Mouse (Mus musculus) layer of hippocampus, adult 9-10 months (tissue): ENCODE measurements around the gene Unc5c.

Experiments used
- DNase-seq: peaks from one replicate; pipeline ENCODE4 v3.0.0; 2022; ENCODE audit warnings: low spot score

The Unc5c gene

DNA sequence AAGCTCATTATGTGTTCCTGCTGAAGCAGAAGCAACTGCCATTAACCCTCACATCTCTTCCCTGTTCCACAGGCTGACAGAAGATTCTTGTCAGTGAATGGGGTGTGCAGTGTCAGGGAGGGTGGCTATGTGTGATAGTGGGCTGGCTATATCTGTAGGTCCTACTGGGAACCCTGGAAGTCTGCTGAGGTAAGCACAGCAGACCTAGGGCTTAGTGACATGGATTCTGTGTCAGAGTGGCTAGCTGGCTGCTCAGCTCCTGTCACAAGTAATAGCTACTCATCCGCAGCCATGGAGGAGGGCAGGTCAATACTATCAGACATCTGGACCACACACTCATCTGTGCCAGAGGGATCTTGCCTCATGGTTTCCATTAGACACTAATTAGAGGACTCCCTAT is 349.8 kb downstream of the Unc5c start:
- no peak for DNase-seq

DNA sequence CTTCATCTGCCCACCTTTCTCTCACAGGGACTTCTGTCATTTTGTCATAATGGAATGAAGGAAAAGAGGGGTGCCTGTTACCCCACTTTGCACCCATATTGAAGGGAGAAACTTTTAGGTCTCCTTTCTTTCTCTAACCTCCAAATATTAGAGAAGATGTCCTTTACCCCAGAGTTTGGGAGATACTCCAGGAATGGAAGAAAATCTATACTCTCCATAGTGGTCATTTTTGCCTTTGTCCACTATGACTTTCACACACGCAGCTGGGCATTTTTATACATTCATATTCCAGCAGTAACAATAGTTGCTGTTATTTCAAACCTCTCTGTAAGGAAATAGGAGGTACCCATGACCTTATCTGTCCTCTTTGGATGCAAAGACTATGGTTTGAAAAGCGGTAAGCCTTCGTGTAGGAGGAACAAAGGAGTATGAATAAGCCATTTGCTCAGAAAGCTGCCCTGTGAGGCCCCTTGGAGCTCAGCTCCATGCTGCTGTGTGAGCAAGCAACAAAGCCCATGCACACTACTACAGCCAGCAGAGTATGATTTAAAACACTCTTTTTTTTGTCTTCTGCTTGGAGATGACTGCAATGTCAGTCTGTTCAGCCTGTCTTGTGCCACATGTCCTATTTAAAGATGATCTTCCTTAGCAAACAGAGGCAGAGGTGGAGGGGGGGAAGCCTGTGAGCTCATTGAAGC is 353.7 kb downstream of the Unc5c start:
- DNase-seq, result no peak

DNA sequence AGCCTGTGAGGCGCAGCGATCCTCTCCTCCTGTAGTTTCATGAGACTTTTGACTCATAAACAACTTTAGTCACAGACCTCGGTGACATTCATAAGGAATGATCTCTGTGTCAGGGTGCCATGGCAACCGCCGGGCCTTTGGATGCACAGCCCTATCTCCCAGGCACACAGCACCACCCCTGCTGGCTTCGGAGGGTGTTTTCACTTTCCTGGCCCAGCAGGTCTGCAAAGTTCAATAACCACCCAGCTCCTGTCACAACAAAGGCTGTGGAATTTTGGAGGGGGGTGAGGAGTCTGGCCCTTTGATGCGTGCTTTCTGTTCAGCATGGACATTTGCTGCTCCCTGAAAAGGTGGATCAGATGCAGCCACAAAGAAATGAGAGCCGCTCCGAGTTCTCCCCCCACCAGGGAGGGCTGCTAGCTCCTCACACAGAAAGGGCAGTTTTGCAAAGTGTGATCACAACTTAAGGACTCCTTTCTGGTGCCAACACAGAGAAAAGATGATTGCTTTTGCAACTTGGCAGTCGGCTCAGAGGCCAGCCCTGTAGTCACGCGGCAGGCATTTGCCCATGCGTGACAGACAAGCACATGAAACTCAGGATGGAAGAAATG is 354.4 kb downstream of the Unc5c start:
- no peak for DNase-seq

- no peak for DNase-seq
These were observed 363.3 kb downstream of the Unc5c start for GRCm38 (mm10) chr3:141828301-141828700.

DNA sequence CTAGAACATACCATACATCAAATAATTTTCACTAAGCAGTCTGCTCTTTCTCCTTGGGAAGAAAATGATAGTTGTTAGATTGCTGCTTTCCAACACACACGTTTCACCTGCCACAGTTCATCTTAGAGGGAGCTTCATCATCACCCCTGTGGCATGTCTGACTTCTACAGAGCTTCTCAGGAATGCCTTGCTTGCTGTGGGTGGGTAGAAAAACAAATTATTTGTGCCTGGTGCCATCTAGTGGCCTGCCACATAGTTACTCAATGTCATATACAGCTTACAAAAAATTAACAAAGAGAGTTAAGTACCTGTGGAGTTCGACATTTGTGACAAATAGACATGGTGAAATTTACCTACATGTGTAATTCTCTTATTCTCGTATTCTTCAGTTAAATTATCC is 366.1 kb downstream of the Unc5c start:
- DNase-seq, result peak; percentile 64

GRCm38 (mm10) chr3:141838864-141839263 is 373.8 kb downstream of the Unc5c start:
- DNase-seq, result no peak

GRCm38 (mm10) chr3:141849206-141849605 is 384.2 kb downstream of the Unc5c start:
- DNase-seq, result no peak

DNA sequence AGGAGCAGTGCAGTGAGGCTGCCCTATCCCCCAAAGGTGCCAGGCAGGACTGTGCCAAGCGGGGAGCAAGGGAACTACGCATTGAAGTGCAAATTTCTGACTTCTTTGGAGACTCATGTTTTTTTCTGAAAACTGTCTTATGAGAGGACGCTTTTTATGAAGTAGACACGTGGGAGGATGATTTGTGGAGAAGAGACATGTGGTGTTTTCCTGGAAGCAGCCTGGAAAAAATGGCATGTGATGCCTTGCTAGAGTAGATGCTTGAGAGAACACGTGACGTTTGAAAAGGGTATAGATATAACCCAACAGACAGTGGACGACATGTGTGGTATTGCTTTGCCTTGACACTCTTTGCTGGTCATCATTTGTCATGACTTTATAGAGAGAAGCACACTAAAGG is 385.1 kb downstream of the Unc5c start:
- DNase-seq, result no peak

DNA sequence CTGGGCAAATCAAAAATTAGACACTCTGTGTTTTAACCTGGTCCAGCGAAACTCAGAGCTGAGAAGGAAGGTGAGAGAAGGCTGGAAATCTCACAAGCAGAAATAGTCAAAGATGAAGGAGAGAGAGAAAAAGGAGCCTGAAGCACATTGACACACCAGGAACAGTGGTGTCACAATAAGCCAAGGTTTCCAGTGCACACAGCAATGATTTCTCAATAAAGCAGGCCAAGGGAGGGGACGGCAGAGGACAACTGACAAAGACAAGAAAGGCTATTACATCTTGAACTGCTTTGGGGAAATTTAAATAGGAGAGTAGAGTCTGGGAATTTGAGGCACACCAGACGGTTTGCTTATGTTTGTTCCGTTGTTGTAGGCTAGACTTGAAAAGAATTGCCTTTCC is 389.3 kb downstream of the Unc5c start:
- no peak for DNase-seq

- DNase-seq, result no peak
These were observed 392.1 kb downstream of the Unc5c start for GRCm38 (mm10) chr3:141857123-141857522.

DNA sequence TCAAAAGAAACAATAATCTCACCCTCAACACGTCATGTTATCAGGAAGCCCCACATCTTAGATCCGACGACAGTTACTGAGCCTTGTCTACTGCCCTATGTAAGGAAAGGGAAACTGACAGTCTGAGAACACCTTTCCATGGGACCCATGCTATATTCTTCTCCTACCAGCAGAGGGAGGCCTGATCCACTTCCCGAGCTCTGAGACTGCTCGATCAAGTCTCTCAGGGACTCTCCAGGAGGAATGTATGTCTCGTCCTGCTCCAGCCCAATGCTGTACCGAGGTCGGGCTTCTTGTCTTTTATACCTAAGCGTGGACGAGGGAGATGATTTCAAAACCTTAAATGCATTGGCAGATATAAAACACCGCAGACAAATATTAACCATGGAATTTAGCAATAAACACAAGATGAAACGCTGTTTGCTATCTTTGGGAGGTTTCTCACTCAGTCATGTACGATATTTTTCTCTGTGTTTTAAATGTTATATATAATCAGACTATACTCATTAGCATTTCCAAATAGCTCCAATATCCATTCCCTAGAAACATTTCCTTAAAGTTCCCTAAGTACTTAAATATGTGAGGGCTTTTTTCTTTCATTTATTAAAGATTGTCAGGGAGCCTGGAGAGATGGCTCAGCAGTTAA is 397.9 kb downstream of the Unc5c start:
- peak; percentile 12 for DNase-seq

DNA sequence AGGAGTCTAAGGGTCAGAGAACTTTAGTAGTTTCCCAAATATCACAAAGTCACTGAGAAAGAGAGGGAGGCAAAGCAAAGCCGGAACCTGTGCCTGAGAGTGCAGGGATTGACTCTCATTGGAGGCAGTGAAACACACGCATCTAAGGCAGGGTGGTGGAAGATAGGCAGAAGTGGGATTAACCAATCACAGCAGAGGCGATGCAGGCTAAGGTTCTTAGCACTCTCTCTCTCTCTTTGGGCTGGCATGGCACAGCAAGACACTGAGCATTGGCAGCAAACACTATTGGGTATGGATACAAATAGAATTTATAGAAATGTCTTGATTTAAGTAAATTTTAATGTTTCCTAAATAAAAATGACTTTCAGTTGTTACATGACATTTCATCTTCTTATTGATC is 406.8 kb downstream of the Unc5c start:
- DNase-seq, result no peak

- no peak for DNase-seq
These were observed 407.5 kb downstream of the Unc5c start for GRCm38 (mm10) chr3:141872337-141873042.

- DNase-seq, result no peak
These were observed 417.5 kb downstream of the Unc5c start for GRCm38 (mm10) chr3:141882496-141882895.

DNA sequence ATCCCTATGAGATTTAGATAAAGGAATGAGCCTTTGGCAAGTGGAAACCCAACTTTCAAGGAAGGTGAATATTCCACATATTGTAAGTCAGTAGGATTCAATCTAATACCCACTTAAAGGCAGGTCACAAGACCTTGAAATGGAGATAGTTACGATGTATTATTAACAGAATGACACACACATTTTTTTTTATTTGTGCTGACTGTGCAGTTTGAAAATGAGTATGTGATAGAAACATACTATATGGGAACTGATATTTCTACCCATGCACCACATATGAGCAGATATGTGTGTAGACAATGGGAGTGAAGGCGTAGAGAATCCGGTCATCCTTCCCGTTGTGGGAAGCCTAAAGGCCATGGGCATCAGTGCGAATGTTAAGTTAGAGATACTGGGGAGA is 419.2 kb downstream of the Unc5c start:
- DNase-seq, result no peak
